Mouse (Mus musculus) E14TG2a.4 (cell line): Measurements from ENCODE around the gene Kremen2.

ENCODE experiments used
- H3K27me3 ChIP-seq: 2 replicates; pipeline ENCODE4 v1.6.1; 2014; ENCODE audit warnings: low read length, control low read depth; ENCODE audit not compliant: insufficient read depth
- H3K36me3 ChIP-seq: 2 replicates; pipeline ENCODE4 v1.6.1; 2014; ENCODE audit warnings: low read length, control low read depth; ENCODE audit not compliant: insufficient read depth
- H3K4me1 ChIP-seq: replicated peaks from 2 replicates; pipeline ENCODE4 v1.6.1; 2014; ENCODE audit warnings: low read depth, low read length, control low read depth
- H3K4me3 ChIP-seq: replicated peaks from 2 replicates; pipeline ENCODE4 v1.5.1; 2014; ENCODE audit warnings: mild to moderate bottlenecking, low read length
- H3K9me3 ChIP-seq: 2 replicates; pipeline ENCODE4 v1.6.1; 2014; ENCODE audit warnings: low read length, control low read depth
- CTCF ChIP-seq: conservative IDR thresholded peaks from 2 replicates; pipeline ENCODE4 v1.5.1; 2014; ENCODE audit warnings: low read length
- NANOG ChIP-seq: IDR thresholded peaks from 2 replicates; pipeline ENCODE4 v1.6.1; 2014; ENCODE audit warnings: borderline replicate concordance, low read length, mixed read lengths
- POU5F1 ChIP-seq: IDR thresholded peaks from 2 replicates; pipeline ENCODE4 v1.6.1; 2014; ENCODE audit warnings: low read length, borderline replicate concordance

Kremen2 gene

DNA sequence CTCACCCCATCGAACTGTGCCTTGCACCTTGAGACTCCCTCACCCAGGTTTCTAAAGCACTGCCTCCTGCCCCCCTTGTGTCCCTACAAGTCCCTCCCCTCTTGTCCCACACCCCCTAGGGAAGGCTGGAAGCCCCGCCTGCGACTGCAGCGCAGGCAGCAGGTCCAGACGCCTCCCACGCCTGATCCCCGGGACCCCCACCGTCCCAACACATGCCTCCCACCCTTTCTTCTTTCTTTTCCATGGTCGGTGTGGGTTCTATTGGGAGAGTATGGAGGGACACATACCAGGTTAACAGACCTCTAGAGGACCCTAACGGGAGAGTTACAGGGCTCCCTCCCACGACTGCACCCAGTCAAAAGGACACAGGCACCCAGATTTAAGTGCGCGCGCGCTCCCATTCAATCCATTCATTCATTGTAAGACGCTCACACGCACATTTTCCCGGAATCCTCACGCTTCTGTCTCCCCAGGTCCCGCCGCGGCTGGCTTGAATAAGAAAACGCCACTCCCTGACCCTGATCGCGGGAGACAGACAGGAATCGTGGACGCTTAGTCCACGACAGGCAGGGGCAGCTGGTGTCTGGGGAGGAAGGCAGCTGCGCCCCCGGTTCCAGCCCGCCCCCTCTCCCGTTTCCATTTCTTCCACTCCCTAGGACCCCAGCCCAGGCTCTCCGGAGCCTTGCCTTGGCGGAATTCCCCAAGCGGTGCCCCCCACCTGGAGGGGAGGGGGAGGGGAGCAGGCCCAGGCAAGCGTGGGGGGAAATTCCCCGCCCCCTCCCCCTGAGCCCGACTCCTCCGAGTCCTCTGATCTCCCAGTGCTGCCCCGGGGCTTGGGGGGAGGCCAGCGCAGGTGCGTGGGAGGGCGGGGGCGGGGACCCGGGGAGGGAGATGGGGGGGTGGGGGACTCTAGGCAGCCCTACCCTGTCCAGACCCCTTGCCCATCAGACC lies at the start of gene Kremen2:
TSS of gene Kremen2 (minus strand) at position 533 of the 951 bp plus-strand sequence.
- Histone ChIP-seq H3K27me3 (peaks cover 76% of the 10 kb centered on the region), H3K4me3 (peak within 1 kb of the TSS; percentile 80), H3K4me1 (peaks cover 69% of the 10 kb centered on the region), H3K9me3 (no peaks in the 10 kb centered on the region), H3K36me3 (no peaks in the 10 kb centered on the region)
- no peak for TF ChIP-seq POU5F1
- TF ChIP-seq CTCF: no peak
- TF ChIP-seq NANOG: no peak

DNA sequence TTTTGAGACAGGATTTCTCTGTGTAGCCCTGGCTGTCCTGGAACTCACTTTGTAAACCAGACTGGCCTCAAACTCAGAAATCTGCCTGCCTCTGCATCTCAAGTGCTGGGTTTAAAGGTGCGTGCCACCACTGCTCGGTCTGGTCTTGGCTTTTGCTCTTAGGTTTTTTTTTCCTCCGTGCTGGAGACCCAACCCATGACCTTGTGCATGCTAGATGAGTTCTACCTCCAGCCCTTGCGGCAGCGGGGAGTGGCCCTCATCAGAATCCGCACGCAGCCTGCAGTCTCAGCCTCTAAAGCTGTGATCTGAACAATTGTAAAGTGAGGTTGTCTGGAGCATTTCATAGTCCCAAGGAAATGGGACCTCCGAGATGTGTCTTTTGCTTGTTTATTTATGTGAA lies 49.7 kb upstream of the Kremen2 start:
- Histone ChIP-seq H3K27me3 (peaks cover 21% of the 10 kb centered on the region), H3K9me3 (no peaks in the 10 kb centered on the region), H3K4me3 (no peak overlapping the region), H3K36me3 (no peaks in the 10 kb centered on the region), H3K4me1 (peaks cover 30% of the 10 kb centered on the region)
- TF ChIP-seq NANOG (no peak), POU5F1 (no peak), CTCF (no peak)

GRCm38 (mm10) chr17:23791079-23791357 lies 45.4 kb upstream of the Kremen2 start:
- no peaks in the 10 kb centered on the region for H3K9me3 ChIP-seq
- H3K36me3 ChIP-seq: no peaks in the 10 kb centered on the region
- peak overlapping the region; percentile 69 for H3K4me3 ChIP-seq
- peaks cover 59% of the 10 kb centered on the region for H3K4me1 ChIP-seq
- H3K27me3 ChIP-seq: peaks cover 22% of the 10 kb centered on the region
- TF ChIP-seq POU5F1 (no peak), NANOG (no peak), CTCF (no peak)

DNA sequence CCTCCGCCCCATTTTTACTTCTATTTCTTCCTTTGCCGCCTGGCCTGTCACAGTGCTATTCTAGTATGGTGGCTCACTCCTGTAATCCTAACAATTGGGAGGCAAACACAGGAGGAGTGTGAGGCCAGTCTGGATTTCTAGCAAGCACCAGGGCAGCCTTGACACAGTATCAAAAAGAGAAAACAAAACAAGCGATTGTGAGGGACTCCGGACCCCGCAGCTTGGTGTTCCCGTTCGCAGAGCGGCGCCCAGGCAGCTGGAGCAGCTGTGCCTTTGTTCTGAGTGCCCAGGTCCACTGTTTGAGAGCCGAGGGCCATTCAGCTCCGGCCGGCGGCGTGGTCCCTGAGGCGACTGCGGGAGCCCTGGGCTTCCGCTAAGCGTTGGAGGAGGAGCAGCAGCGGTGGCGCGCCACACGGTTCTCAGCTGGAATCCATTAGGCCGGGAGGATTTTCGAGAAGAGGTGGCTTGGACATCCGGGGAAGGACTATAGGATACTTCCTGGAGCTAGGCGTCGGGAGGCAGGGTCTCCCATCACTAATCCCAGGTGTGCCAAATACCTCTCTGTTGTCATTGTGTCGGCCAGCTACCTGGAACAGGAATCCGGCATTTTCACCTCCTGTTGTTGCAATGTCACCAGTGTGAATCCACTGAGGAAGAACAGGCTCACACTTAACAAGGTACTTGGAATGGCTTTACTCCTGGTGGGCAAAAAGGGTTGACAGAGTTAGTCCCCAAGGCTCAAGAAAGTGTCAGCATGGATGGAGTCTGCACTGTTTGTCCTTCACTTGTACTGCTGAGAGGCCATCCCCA lies 44.8 kb upstream of the Kremen2 start, which contains the start of gene Srrm2:
TSS of gene Srrm2 (plus strand) at position 264 of the 810 bp plus-strand sequence.
- no peaks in the 10 kb centered on the region for H3K36me3 ChIP-seq
- no peaks in the 10 kb centered on the region for H3K9me3 ChIP-seq
- peak within 1 kb of the TSS; percentile 69 for H3K4me3 ChIP-seq
- TF ChIP-seq CTCF: no peak
- no peak for TF ChIP-seq POU5F1
- TF ChIP-seq NANOG: no peak
- peaks cover 25% of the 10 kb centered on the region for H3K27me3 ChIP-seq
- H3K4me1 ChIP-seq: peaks cover 58% of the 10 kb centered on the region

GRCm38 (mm10) chr17:23789749-23790268 lies 44.2 kb upstream of the Kremen2 start:
- H3K9me3 ChIP-seq: no peaks in the 10 kb centered on the region
- H3K27me3 ChIP-seq: peaks cover 31% of the 10 kb centered on the region
- TF ChIP-seq NANOG (no peak), POU5F1 (0 out of 2 replicates have a peak, but pooled peaks have one; percentile 60)
- peaks cover 62% of the 10 kb centered on the region for H3K4me1 ChIP-seq
- H3K36me3 ChIP-seq: no peaks in the 10 kb centered on the region
- peak overlapping the region; percentile 69 for H3K4me3 ChIP-seq

DNA sequence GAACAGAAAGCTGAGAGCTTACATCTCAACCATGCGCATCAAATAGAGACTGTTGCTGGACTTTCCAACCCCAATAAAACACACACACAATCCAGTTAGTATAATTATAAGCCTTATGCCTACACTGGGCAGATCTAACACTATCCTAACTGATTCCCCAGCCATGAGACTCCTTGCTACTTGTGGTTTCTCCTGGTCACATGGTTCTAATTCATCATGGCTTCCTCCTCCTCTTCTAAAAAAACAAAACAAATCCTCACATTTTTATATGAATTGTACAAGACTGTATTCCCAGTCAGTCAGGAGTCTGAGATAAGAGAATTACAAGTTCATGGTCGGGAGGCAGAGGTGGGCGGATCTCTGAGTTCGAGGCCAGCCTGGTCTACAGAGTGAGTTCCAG lies 43.3 kb upstream of the Kremen2 start:
- Histone ChIP-seq H3K4me3 (no peak overlapping the region), H3K36me3 (no peaks in the 10 kb centered on the region), H3K9me3 (no peaks in the 10 kb centered on the region), H3K4me1 (peaks cover 59% of the 10 kb centered on the region), H3K27me3 (peaks cover 31% of the 10 kb centered on the region)
- no peak for TF ChIP-seq NANOG
- TF ChIP-seq CTCF: no peak
- TF ChIP-seq POU5F1: no peak

- TF ChIP-seq POU5F1: no peak
- TF ChIP-seq CTCF: no peak
Measured at GRCm38 (mm10) chr17:23786510-23786931, 40.9 kb upstream of the Kremen2 start.

More at GRCm38 (mm10) chr17:23786510-23786931, 40.9 kb upstream of the Kremen2 start:
- peaks cover 21% of the 10 kb centered on the region for H3K27me3 ChIP-seq
- no peaks in the 10 kb centered on the region for H3K36me3 ChIP-seq
- peak overlapping the region; percentile 82 for H3K4me3 ChIP-seq
- no peaks in the 10 kb centered on the region for H3K9me3 ChIP-seq
- H3K4me1 ChIP-seq: peaks cover 49% of the 10 kb centered on the region
